Mouse (Mus musculus) cerebellum, postnatal 25 days (tissue): ENCODE results near the gene Jade1.

Source experiments
- DNase-seq, 2 experiments: peaks; one replicate each; pipeline ENCODE4 v3.0.0; 2021; ENCODE audit warnings: mixed read lengths in 2 of 2

Jade1 gene

GRCm38 (mm10) chr3:41552777-41553548 lies 2.6 kb upstream of the Jade1 start:
- no peak for DNase-seq

DNA sequence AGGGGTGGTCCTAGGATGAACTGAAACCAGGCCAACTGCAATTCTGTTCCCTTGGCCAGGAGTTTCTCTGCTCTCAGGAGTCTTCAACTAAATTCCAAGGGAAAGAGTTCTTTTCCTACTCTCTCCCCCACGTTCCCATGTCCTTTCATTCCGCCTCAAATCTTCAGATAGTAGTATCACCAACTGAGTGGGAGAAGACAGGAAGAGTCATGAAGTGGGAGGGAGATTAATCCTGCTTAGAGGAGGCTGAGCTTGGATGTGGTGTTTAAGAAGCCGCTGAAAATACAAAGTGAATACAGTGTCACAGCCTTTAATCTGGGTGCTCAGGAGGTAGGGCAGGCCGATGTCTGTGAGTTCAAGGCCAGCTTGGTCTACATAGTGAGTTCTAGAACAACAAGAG lies 1.9 kb upstream of the Jade1 start:
- DNase-seq, result no peak

GRCm38 (mm10) chr3:41554480-41555475 lies 753 bp upstream of the Jade1 start:
- DNase-seq, result no peak

GRCm38 (mm10) chr3:41556451-41557266 lies 1.1 kb downstream of the Jade1 start:
- DNase-seq, result no peak

- DNase-seq, result no peak
These were observed 1.9 kb downstream of the Jade1 start for GRCm38 (mm10) chr3:41557267-41557995.

DNA sequence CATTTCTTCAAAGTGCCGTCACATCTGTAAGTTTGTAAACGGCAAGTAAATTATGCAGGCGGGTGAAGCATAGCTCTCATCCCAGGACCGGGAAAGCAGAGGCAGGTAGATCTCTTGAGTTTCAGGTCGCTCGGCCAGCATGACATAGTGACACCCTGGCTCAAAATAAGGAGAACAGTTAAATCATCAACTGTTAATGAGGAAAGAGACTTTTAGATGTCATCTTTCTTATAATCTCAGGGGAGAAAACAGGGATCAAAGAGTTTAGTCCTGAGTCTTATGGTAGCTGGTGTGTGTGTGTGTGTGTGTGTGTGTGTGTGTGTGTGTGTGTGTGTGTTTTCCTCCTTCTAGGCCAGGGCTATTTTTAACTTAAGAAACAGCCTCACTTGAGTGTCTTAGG lies 5.0 kb downstream of the Jade1 start:
- no peak for DNase-seq

GRCm38 (mm10) chr3:41561787-41562186 lies 6.3 kb downstream of the Jade1 start:
- no peak for DNase-seq

GRCm38 (mm10) chr3:41563211-41563931 lies 7.8 kb downstream of the Jade1 start:
- DNase-seq, result peak; percentile 84 to 85

GRCm38 (mm10) chr3:41563997-41564396 lies 8.5 kb downstream of the Jade1 start:
- DNase-seq, result peak in 1 of 2 experiments; percentile 35

GRCm38 (mm10) chr3:41564471-41565213 lies 9.1 kb downstream of the Jade1 start:
- peak; percentile 78 to 84 for DNase-seq

DNA sequence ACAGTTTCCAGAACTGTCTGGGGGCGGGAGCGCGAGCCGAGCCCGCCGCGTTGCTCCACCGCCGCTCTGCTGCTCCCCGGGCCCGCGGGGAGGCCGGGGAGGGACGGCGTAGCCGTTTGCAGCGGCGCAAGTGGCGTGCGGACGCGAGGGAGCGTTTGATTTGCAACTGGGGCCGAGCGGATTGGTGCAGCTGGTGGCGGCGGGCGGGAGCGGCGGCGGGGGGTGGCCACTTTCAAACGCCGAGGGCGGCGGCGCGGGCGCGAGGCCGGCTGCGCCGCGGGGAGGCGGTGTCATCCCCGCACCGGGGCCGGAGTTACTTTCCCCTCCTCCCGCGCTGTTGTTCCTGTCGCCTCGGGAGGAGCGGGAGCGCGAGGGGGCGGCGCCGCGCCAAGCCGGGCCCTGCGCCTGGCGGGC lies 9.9 kb downstream of the Jade1 start:
- DNase-seq, result peak; percentile 84 to 87

DNA sequence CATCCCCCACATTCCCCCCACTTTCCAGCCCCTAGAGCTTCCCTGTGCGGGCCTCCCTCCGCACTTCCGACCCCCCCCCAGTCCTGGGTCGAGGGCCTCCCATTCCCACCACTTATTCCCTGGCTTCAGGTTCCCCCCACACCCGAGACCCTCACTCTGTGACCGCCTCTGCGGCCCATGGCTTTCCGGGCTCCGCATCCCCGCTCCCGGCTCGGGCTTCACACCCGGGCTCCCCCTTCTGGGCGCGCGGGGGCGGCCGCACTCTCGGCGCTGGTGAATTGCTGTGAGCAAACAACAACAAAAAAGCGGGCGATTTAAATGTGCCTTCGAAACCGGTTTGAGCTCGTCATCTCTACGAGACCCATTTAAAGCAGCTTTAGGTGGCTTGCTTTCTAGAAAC lies 10.4 kb downstream of the Jade1 start:
- peak; percentile 85 to 90 for DNase-seq

- no peak for DNase-seq
These were observed 14.4 kb downstream of the Jade1 start for GRCm38 (mm10) chr3:41569943-41570342.

- DNase-seq, result no peak
These were observed 16.6 kb downstream of the Jade1 start for GRCm38 (mm10) chr3:41572131-41572530.

- DNase-seq, result no peak
These were observed 17.4 kb downstream of the Jade1 start for GRCm38 (mm10) chr3:41572968-41573367.

GRCm38 (mm10) chr3:41574208-41574607 lies 18.7 kb downstream of the Jade1 start:
- no peak for DNase-seq

GRCm38 (mm10) chr3:41574720-41575435 lies 19.3 kb downstream of the Jade1 start:
- no peak for DNase-seq

- no peak for DNase-seq
These were observed 20.4 kb downstream of the Jade1 start for GRCm38 (mm10) chr3:41575971-41576370.

- DNase-seq, result no peak
These were observed 21.7 kb downstream of the Jade1 start for GRCm38 (mm10) chr3:41577240-41577639.

- no peak for DNase-seq
These were observed 24.3 kb downstream of the Jade1 start for GRCm38 (mm10) chr3:41579873-41580272.
